Mouse (Mus musculus) retina, postnatal 1 day (tissue): ENCODE results near the gene Znhit3.

Source experiments
- DNase-seq: peaks from one replicate; pipeline ENCODE4 v3.0.0-alpha.2; 2012

Znhit3 gene

GRCm38 (mm10) chr11:84916053-84916702, at the start of gene Znhit3:
Gene Znhit3, minus strand, starts transcription at chr11:84916366.
- peak; percentile 97 for DNase-seq

GRCm38 (mm10) chr11:84963556-84963955, 47.4 kb upstream of the Znhit3 start:
- no peak for DNase-seq

- DNase-seq, result no peak
Observed at GRCm38 (mm10) chr11:84962536-84962935, 46.4 kb upstream of the Znhit3 start.

GRCm38 (mm10) chr11:84961571-84961970, 45.4 kb upstream of the Znhit3 start:
- no peak for DNase-seq

- peak; percentile 23 for DNase-seq
Observed at GRCm38 (mm10) chr11:84960780-84961179, 44.6 kb upstream of the Znhit3 start.

GRCm38 (mm10) chr11:84960291-84960690, 44.1 kb upstream of the Znhit3 start:
- DNase-seq, result no peak

GRCm38 (mm10) chr11:84959701-84960181, 43.6 kb upstream of the Znhit3 start:
- peak; percentile 41 for DNase-seq

- DNase-seq, result no peak
Observed at GRCm38 (mm10) chr11:84959181-84959580, 43.0 kb upstream of the Znhit3 start.

GRCm38 (mm10) chr11:84958271-84958630, 42.1 kb upstream of the Znhit3 start:
- DNase-seq, result no peak

GRCm38 (mm10) chr11:84957591-84958270, 41.6 kb upstream of the Znhit3 start, which contains the start of gene Car4:
Gene Car4, plus strand, starts transcription at chr11:84957786.
- peak; percentile 47 for DNase-seq

GRCm38 (mm10) chr11:84957171-84957570, 41.0 kb upstream of the Znhit3 start:
- no peak for DNase-seq

GRCm38 (mm10) chr11:84956400-84956799, 40.2 kb upstream of the Znhit3 start:
- no peak for DNase-seq

- DNase-seq, result no peak
Observed at GRCm38 (mm10) chr11:84952611-84953010, 36.4 kb upstream of the Znhit3 start.

GRCm38 (mm10) chr11:84948526-84948925, 32.4 kb upstream of the Znhit3 start:
- DNase-seq, result no peak

GRCm38 (mm10) chr11:84948114-84948513, 31.9 kb upstream of the Znhit3 start:
- no peak for DNase-seq

- no peak for DNase-seq
Observed at GRCm38 (mm10) chr11:84947206-84947605, 31.0 kb upstream of the Znhit3 start.

GRCm38 (mm10) chr11:84945841-84946240, 29.7 kb upstream of the Znhit3 start:
- no peak for DNase-seq

GRCm38 (mm10) chr11:84944639-84945435, 28.7 kb upstream of the Znhit3 start:
- DNase-seq, result peak; percentile 53

GRCm38 (mm10) chr11:84943948-84944347, 27.8 kb upstream of the Znhit3 start:
- peak; percentile 72 for DNase-seq

GRCm38 (mm10) chr11:84940140-84940539, 24.0 kb upstream of the Znhit3 start:
- DNase-seq, result peak; percentile 62

GRCm38 (mm10) chr11:84939508-84940053, 23.4 kb upstream of the Znhit3 start:
- no peak for DNase-seq

- DNase-seq, result no peak
Observed at GRCm38 (mm10) chr11:84932261-84932660, 16.1 kb upstream of the Znhit3 start.

- DNase-seq, result no peak
Observed at GRCm38 (mm10) chr11:84920981-84921380, 4.8 kb upstream of the Znhit3 start.
